Mouse (Mus musculus): ENCODE data around the gene Olfr406.

The Olfr406 gene

GRCm38 (mm10) chr11:74259508-74259907, at the start of gene Olfr406:
Olfr406 (plus strand) TSS chr11:74259808.
- no peak for DNase-seq (ENCODE audit: low spot score)

GRCm38 (mm10) chr11:74211279-74211678, 48.3 kb upstream of the Olfr406 start, which contains the start of gene Olfr43:
Olfr43 (minus strand) TSS chr11:74211379.
- DNase-seq (ENCODE audit: low spot score) = no peak

GRCm38 (mm10) chr11:74241201-74241600, 18.4 kb upstream of the Olfr406 start:
- DNase-seq (ENCODE audit: low spot score) = no peak

- DNase-seq (ENCODE audit: low spot score) = no peak
Observed at GRCm38 (mm10) chr11:74283436-74283835, 23.8 kb downstream of the Olfr406 start, which contains the start of gene Olfr59. Olfr59 (plus strand) TSS chr11:74283736.

- no peak for DNase-seq (ENCODE audit: low spot score)
Observed at GRCm38 (mm10) chr11:74287256-74287655, 27.6 kb downstream of the Olfr406 start.
